Mouse (Mus musculus): ENCODE results near the gene Cntn1. TPM values are rescaled to one million over a fixed set of nuclear protein-coding genes. Genes with fewer than 3 reads are reported as not detected.
A peak's percentile ranks its signal among the peaks of the same experiment; 100 is the strongest.

The Cntn1 gene
- 0.21 and 0.62 TPM in 2 replicates for total RNA-seq (2012; rRNA removed)

- no peaks in the 10 kb centered on the region for H3K9me3 ChIP-seq (ENCODE audit: control insufficient read depth, insufficient read depth, low read depth, low read length)
- no peak within 1 kb of the TSS for H3K27ac ChIP-seq (ENCODE audit: insufficient read depth, low read depth, low read length, poor library complexity, severe bottlenecking)
- peak; percentile 74 for DNase-seq (ENCODE audit: low read depth, low spot score)
- H3K4me3 ChIP-seq (ENCODE audit: insufficient read depth in 1 of 2, low read depth in 1 of 2, low read length in 2 of 2, poor library complexity in 1 of 2, severe bottlenecking in 1 of 2), result peak within 1 kb of the TSS; percentile 69 to 73
- in situ Hi-C loops (cut with MboI; ENCODE audit: low sequenced_read_pairs in 2 of 2, unreplicated experiment in 2 of 2), result no loop called here
- no peaks in the 10 kb centered on the region; a peak in 1 of 4 replicates for H3K4me1 ChIP-seq (ENCODE audit: control insufficient read depth in 2 of 2, insufficient read depth in 2 of 2, low read length in 2 of 2, poor library complexity in 1 of 2)
- peak within 1 kb of the TSS; percentile 1; the same call in 1 of the 2 replicates for H3K9ac ChIP-seq (ENCODE audit: insufficient read depth, low read depth, low read length, poor library complexity, severe bottlenecking)
- H3K36me3 ChIP-seq (ENCODE audit: control insufficient read depth, insufficient read depth, low read length, poor library complexity, severe bottlenecking), result no peaks in the 10 kb centered on the region
- TF ChIP-seq CHD2 (IDR thresholded peaks at IDR 0.05; ENCODE audit: low read depth, low read length) (peak; percentile 70), ZNF384 (IDR thresholded peaks at IDR 0.05; ENCODE audit: low read depth, low read length) (no peak)
These were observed at the start of gene Cntn1 for GRCm38 (mm10) chr15:92050996-92051352. Cntn1 (plus strand) TSS chr15:92051165.

GRCm38 (mm10) chr15:92001431-92001830 is 49.5 kb upstream of the Cntn1 start:
- in situ Hi-C loops (cut with MboI; ENCODE audit: low sequenced_read_pairs in 2 of 2, unreplicated experiment in 2 of 2), result no loop called here
- TF ChIP-seq ZC3H11A (IDR thresholded peaks at IDR 0.05; ENCODE audit: borderline replicate concordance, low read depth, low read length) (no peak), CHD2 (IDR thresholded peaks at IDR 0.05; ENCODE audit: low read depth, low read length) (no peak), HCFC1 (IDR thresholded peaks at IDR 0.05; ENCODE audit: borderline replicate concordance, insufficient read depth, low read length) (no peak), ZNF384 (IDR thresholded peaks at IDR 0.05; ENCODE audit: low read depth, low read length) (no peak), MAFK (IDR thresholded peaks at IDR 0.05; ENCODE audit: insufficient read depth, low read depth, low read length) (no peak)
- no peaks in the 10 kb centered on the region for H3K9me3 ChIP-seq (ENCODE audit: control insufficient read depth, insufficient read depth, low read depth, low read length)
- H3K27ac ChIP-seq (ENCODE audit: insufficient read depth, low read depth, low read length, poor library complexity, severe bottlenecking), result no peak overlapping the region
- no peaks in the 10 kb centered on the region for H3K4me1 ChIP-seq (ENCODE audit: control insufficient read depth in 2 of 2, insufficient read depth in 2 of 2, low read length in 2 of 2, poor library complexity in 1 of 2)
- DNase-seq (ENCODE audit: low read depth, low spot score), result no peak
- no peaks in the 10 kb centered on the region for H3K36me3 ChIP-seq (ENCODE audit: control insufficient read depth, insufficient read depth, low read length, poor library complexity, severe bottlenecking)
- no peak overlapping the region for H3K4me3 ChIP-seq (ENCODE audit: insufficient read depth in 1 of 2, low read depth in 1 of 2, low read length in 2 of 2, poor library complexity in 1 of 2, severe bottlenecking in 1 of 2)
- no peak overlapping the region for H3K9ac ChIP-seq (ENCODE audit: insufficient read depth, low read depth, low read length, poor library complexity, severe bottlenecking)

- no peak for DNase-seq (ENCODE audit: low read depth, low spot score)
- Histone ChIP-seq H3K4me1 (ENCODE audit: control insufficient read depth in 2 of 2, insufficient read depth in 2 of 2, low read length in 2 of 2, poor library complexity in 1 of 2) (no peaks in the 10 kb centered on the region), H3K9me3 (ENCODE audit: control insufficient read depth, insufficient read depth, low read depth, low read length) (no peaks in the 10 kb centered on the region), H3K9ac (ENCODE audit: insufficient read depth, low read depth, low read length, poor library complexity, severe bottlenecking) (no peak overlapping the region), H3K4me3 (ENCODE audit: insufficient read depth in 1 of 2, low read depth in 1 of 2, low read length in 2 of 2, poor library complexity in 1 of 2, severe bottlenecking in 1 of 2) (no peak overlapping the region), H3K36me3 (ENCODE audit: control insufficient read depth, insufficient read depth, low read length, poor library complexity, severe bottlenecking) (no peaks in the 10 kb centered on the region), H3K27ac (ENCODE audit: insufficient read depth, low read depth, low read length, poor library complexity, severe bottlenecking) (no peak overlapping the region)
- TF ChIP-seq ZNF384 (IDR thresholded peaks at IDR 0.05; ENCODE audit: low read depth, low read length), result no peak
- no peak for TF ChIP-seq HCFC1 (IDR thresholded peaks at IDR 0.05; ENCODE audit: borderline replicate concordance, insufficient read depth, low read length)
- TF ChIP-seq CHD2 (IDR thresholded peaks at IDR 0.05; ENCODE audit: low read depth, low read length), result no peak
- no peak for TF ChIP-seq ZC3H11A (IDR thresholded peaks at IDR 0.05; ENCODE audit: borderline replicate concordance, low read depth, low read length)
- TF ChIP-seq MAFK (IDR thresholded peaks at IDR 0.05; ENCODE audit: insufficient read depth, low read depth, low read length), result no peak
- in situ Hi-C loops (cut with MboI; ENCODE audit: low sequenced_read_pairs in 2 of 2, unreplicated experiment in 2 of 2), result no loop called here
These were observed 38.5 kb upstream of the Cntn1 start for GRCm38 (mm10) chr15:92012165-92013083.

- no peak overlapping the region for H3K27ac ChIP-seq (ENCODE audit: insufficient read depth, low read depth, low read length, poor library complexity, severe bottlenecking)
- in situ Hi-C loops (cut with MboI; ENCODE audit: low sequenced_read_pairs in 2 of 2, unreplicated experiment in 2 of 2), result no loop called here
- no peak overlapping the region for H3K9ac ChIP-seq (ENCODE audit: insufficient read depth, low read depth, low read length, poor library complexity, severe bottlenecking)
- TF ChIP-seq ZC3H11A (IDR thresholded peaks at IDR 0.05; ENCODE audit: borderline replicate concordance, low read depth, low read length) (no peak), CHD2 (IDR thresholded peaks at IDR 0.05; ENCODE audit: low read depth, low read length) (no peak), HCFC1 (IDR thresholded peaks at IDR 0.05; ENCODE audit: borderline replicate concordance, insufficient read depth, low read length) (no peak), ZNF384 (IDR thresholded peaks at IDR 0.05; ENCODE audit: low read depth, low read length) (no peak), MAFK (IDR thresholded peaks at IDR 0.05; ENCODE audit: insufficient read depth, low read depth, low read length) (no peak)
- no peaks in the 10 kb centered on the region for H3K9me3 ChIP-seq (ENCODE audit: control insufficient read depth, insufficient read depth, low read depth, low read length)
- no peak for DNase-seq (ENCODE audit: low read depth, low spot score)
- no peak overlapping the region for H3K4me3 ChIP-seq (ENCODE audit: insufficient read depth in 1 of 2, low read depth in 1 of 2, low read length in 2 of 2, poor library complexity in 1 of 2, severe bottlenecking in 1 of 2)
- no peaks in the 10 kb centered on the region for H3K4me1 ChIP-seq (ENCODE audit: control insufficient read depth in 2 of 2, insufficient read depth in 2 of 2, low read length in 2 of 2, poor library complexity in 1 of 2)
- no peaks in the 10 kb centered on the region for H3K36me3 ChIP-seq (ENCODE audit: control insufficient read depth, insufficient read depth, low read length, poor library complexity, severe bottlenecking)
These were observed 16.9 kb upstream of the Cntn1 start for GRCm38 (mm10) chr15:92034111-92034510.
